Mouse (Mus musculus) layer of hippocampus, postnatal 36 days (tissue): ENCODE data around the gene Ube2e1. TPM values are rescaled to one million over a fixed set of nuclear protein-coding genes. Genes with fewer than 3 reads are reported as not detected.
"Not testable (repeated sequence)": the region's sequence is repeated elsewhere in the genome, so short reads cannot be mapped to it uniquely, and the experiment has no call there.

ENCODE experiments used
- DNase-seq, 2 experiments: peaks; one replicate each; pipeline ENCODE4 v3.0.0; 2022
- total RNA-seq, 2 experiments: library from RNA; stranded (reverse); gene quantifications; 2 replicates each; pipeline ENCODE4 v1.2.3; 2021

The Ube2e1 gene
- total RNA-seq, 2 experiments from 2014 or later = 112 to 119 TPM

DNA sequence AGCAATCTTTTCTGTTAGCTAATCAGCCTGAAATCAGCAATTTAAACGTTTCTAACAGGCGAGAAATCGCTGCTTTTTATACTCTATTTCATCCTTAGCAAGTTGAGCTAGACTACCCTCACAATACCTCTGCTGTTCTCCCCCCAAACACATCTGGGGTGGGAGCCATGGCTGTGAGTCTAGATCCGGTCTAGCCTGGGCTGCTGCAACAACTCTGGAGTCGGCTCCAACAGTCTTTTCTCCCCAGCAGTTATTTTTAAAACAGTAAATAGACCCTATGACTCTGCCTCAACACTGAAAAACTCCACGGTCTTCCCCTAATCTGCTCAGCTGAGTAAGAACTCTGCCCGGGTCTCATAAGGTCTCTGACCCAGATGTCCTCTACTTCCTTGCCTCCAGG lies 91.5 kb downstream of the Ube2e1 start:
- DNase-seq = no peak

- DNase-seq = peak; percentile 97 to 98
Observed at GRCm38 (mm10) chr14:18238750-18239731, 92.6 kb downstream of the Ube2e1 start, which contains the start of gene Nr1d2. Gene Nr1d2, minus strand, starts transcription at chr14:18239127.

DNA sequence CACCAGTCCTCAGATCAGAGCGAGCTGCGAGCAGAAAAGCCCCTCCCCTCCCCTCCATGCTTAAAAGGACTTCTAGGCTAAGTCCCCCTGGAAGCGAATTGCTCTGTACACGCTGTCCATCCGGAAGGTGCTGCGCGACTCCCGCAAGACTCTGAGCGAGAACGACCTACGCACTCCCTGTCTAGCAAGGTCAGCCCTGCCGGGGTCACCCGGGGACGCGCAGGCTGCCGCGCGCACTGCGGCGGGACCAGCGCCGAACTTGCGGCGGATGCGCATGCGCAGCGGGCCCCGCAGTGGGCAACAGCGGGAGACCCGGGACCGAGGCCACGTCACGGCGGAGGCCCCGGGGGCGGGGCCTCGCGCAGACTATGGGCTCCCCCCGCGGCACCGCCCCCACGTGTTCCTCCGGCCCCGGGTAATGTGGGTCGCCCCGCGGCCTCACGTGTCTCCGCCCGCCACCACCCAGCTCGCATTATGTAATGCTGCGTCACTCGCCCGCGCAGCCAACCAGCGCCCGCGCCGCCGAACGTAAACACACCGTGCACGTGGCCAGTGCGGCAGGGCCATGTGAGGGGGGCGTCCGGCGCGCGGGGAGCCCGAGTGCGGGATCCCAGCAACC lies 93.4 kb downstream of the Ube2e1 start:
- DNase-seq = peak; percentile 97

DNA sequence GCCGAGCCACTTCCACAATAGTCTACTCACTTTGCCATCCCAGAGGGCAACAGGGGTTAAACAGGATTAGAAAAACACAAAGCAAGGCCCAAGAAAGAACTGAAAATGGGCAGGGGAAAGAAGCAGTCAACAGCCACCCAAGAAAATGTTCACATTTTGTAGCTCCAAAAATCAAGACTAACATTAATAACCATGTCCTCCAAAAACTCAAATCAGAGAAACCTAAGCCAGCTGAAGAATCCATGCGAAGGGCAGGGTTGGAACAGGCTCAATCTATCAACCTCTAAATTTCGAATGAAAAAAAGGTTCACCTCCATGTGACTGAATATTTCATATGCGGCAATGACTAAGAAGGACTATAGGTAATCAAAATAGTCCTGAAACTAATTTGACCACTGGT lies 94.3 kb downstream of the Ube2e1 start:
- no peak for DNase-seq

- not testable (repeated sequence) for DNase-seq
Observed at GRCm38 (mm10) chr14:18236496-18237235, 95.0 kb downstream of the Ube2e1 start.

- DNase-seq = no peak
Observed at GRCm38 (mm10) chr14:18233981-18234960, 97.4 kb downstream of the Ube2e1 start.

GRCm38 (mm10) chr14:18233076-18233475 lies 98.6 kb downstream of the Ube2e1 start:
- DNase-seq = no peak

Other genes starting within 250 kb of the Ube2e1 start
- gene Nr1d2, start 92.7 kb downstream of the Ube2e1 start, total RNA-seq = 10 to 100 TPM; 59.1 to 65.8 TPM
- gene Nkiras1, start 60.7 kb downstream of the Ube2e1 start, total RNA-seq = 10 to 100 TPM; 85.9 to 86.4 TPM
- gene Rpl15, start 60.5 kb downstream of the Ube2e1 start, total RNA-seq = 100 to 1,000 TPM; 390 to 394 TPM